Mouse (Mus musculus): ENCODE data around the gene Mdm2.

Mdm2 gene

DNA sequence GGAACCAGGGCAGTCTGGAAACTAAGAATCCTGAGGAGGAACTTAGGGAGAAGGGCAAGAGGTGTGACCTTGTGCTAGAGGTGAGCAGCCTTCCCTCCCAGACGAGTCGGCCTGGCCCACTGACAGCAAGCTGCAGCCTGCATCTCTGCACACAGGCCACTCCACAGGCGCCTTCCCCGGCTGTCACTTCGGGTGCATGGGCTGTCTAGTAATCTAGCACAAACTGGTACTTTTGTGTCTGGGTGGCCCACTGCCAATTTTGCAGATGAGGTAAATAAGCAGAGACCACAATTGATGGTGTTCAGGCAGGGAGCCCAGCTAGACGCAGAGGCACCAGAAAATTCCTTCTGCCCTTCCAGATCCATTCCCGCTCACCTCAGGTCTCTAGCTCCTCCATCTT lies 37.9 kb downstream of the Mdm2 start:
- CTCF ChIA-PET: no interaction called here

DNA sequence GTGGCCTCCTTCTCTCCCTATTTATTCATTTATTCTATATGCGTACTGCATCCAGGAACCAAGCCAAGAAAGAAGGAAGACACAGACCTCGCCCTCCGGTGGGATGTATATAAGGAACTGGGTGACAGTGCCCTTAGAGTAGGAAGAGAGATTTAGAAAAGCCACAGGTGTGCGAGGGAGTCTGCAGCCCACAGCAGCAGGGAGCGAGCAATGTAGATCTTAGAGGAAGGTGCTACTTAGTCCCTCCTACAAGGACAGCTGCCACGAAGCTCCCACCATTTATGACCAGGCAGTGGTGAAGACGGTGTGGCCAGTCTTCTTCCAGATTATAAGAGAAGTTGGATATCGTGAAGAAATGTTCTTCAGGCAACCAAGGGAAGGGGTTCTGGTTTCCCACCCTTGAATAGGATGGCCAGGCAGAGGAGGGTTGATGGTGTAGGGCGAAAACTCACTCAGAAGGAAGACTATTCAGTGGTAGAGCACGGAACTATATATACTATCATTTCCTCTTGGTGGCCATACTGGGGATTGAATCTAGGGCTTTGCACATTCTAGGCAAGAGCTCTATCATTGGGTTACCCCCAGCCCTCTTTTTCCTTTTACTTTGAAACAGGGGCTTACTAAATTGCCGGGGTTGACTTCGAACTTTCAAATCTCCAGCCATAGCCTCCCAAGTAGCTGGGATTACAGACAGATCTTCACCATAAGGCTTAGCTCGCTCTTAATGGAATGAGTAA lies 38.5 kb downstream of the Mdm2 start:
- CTCF ChIA-PET: no interaction called here

DNA sequence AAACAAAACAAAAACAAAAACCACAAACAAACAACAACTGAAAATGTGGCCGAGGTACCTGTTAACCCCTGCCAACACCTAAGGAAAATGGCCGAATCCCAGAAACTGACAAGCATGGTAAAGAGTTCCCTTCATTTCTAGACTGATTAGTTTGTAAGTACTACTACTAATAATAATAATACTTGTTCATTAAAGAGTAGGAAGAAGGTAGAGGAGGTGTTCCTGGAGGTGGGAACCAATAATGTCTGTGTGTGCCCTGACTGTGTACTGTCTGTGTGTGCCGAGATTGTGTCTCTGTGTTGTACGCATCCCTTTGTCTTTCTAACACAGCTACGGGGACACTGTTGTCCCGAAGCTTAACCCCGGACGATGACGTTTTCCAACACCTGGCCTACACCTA lies 39.3 kb downstream of the Mdm2 start:
- CTCF ChIA-PET: no interaction called here

DNA sequence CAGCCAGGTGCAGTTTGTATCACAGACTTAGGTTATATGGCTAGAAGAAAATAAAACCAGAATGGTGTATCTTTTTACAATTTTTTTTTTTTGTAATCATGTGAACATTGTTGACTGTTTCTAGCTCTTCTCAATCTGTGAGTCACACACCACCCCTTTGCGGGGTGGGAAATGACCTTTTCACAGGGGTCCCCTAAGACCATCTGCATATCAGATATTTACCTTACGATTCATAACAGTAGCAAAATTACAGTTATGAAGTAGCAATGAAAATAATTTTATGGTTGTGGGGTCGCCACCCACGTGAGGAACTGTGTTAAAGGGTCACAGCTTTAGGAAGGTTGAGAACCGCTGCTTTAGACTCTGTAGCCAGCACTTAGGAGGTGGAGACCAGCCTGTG lies 39.8 kb downstream of the Mdm2 start:
- CTCF ChIA-PET: no interaction called here

DNA sequence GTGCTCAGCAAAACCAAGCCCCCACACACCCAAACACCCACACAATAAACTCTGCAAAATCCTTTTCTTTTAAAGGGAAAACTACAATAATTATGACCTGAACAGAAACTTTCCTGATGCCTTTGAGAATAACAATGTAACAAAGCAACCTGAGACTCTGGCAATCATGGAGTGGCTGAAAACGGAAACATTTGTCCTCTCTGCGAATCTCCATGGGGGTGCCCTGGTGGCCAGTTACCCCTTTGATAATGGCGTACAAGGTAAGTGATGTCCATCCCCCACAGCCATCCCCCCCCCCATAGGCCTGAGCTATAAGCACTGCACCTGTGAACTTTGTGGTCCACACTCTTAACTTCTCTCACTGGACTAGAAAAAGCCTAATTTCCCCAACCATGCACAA lies 40.5 kb downstream of the Mdm2 start:
- CTCF ChIA-PET: no interaction called here

DNA sequence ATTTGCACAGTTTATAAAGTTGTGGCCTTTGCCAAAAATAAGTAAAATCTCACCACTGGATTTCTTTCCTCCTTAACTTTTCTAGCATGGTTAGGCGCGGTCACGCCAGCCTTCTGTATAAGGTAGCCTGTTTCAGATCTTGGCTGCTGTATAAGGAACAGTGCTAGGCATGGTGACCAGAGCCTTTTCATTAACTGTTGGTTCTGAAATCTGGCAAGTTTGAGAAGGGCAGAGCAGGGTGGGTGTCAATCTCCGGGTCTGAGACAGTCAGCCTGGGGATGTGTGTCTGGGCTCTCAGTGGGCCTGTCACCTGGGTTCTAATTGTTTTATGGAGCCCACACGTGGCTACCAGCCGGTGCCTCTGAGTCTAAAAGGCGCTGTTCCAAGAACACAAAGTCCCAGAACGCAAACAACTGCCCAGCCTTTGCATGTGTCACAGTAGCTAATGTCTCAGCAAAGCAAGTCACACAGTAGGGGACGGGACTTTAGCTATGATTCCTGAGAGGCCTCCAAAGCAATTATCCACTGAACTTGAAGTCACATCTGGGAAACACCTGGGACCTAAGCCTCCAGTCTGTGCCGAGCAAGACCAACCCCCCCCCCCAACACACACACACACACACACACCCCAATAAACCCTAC lies 41.0 kb downstream of the Mdm2 start:
- CTCF ChIA-PET: no interaction called here

DNA sequence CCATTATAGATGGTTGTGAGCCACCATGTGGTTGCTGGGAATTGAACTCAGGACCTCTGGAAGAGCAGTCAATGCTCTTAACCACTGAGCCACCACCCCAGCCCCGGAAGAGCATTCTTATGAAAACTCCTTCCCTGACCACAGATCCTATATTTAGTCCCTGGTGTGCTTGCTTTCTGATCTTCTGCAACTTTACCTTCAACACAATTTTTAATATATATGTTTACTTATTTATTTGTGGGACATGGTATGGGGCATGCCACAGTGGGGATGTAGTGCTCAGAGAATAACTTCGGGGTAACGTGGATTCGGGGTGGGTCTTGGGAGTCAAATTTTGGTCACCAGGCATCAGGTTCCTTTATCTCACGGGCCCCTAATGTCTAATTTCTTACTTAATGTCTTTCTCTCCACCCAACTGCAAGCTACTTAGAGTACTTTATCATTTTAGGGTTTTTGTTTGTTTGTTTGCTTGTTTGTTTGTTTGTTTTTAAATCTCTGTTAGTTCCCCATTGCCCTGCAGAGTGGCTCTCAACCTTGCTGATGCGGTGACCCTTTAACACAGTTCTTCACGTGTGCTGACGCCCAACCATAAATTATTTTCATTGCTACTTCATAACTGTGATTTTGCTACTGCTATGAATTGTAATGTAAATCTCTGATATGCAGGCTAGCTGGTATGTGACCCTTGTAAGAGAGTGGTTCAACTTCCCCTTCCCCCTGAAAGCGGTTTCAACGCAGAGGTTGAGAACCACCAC lies 41.8 kb downstream of the Mdm2 start:
- CTCF ChIA-PET: interaction anchor here (0.6 kb wide), 1 partner anchor 147 kb away, joined by 3 read pairs; no protein-coding TSS in a partner anchor

DNA sequence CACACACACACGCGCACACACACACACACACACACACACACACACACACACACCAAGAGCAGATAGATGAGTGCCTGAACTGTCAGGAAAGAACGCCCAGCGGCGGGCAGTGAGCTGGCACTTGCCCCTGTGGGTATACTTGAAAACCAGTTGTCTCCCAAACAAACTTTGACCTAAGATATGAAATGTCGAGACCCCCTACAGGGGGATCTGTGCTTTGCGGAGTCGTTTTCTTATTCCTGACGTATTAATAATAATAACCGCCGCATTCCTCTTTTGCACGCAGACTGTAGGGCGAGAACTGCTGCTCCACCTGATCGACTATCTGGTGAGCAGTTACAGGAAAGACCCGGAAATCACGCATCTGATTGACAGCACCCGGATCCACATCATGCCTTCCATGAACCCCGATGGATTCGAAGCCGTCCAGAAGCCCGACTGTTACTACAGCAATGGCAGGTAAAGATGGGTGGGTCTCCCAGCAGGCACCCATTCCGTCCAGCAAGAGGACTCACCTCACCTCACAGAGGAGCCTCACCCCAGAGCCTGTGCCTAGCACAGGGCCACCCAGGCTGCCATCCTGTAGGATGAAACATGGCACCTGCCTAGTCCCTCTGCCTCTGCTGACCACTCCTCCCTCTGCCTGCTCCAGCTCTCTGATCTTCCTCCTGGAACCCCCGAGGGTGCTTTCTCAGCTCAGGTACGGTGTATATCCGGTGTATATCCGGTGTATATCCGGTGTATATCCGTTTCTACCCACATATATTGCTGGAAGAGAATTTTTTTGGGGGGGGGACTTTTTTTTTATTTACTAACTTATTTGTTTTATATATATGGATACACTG lies 42.7 kb downstream of the Mdm2 start:
- CTCF ChIA-PET: interaction anchor here (0.6 to 0.7 kb wide), 2 partner anchors 11 to 147 kb away, joined by 3 to 4 read pairs; no protein-coding TSS in a partner anchor

DNA sequence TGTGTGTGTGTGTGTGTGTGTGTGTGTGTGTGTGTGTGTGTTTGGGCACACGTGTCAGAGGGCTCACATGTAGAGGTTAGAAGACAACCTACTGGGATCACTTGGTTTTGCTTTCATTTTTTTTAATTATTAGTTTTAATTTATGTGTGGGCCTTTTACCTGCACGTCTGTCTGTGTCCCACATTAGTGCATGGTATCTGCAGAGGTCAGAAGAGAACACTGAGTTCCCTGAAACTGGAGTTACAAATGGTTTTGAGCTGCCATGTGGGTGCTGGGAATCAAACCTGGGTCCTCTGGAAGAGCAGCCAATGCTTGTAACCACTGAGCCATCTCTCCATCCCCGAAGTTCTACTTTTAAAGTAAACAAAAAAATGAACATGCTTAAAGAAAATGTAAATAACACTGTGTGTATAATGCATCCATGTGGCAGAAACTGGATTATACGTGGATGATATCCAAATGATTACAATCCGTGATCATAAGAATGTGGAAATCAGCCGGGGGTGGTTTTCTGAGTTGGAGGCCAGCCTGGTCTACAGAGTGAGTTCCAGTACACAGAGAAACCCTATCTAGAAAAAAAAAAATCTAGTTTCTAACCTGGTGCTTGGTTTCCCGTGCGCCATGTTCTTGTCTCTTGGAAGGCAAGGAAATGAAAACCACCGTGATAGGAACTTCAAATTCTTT lies 43.5 kb downstream of the Mdm2 start:
- CTCF ChIA-PET: interaction anchor here (0.7 kb wide), 1 partner anchor 10 kb away, joined by 4 read pairs; no protein-coding TSS in a partner anchor

DNA sequence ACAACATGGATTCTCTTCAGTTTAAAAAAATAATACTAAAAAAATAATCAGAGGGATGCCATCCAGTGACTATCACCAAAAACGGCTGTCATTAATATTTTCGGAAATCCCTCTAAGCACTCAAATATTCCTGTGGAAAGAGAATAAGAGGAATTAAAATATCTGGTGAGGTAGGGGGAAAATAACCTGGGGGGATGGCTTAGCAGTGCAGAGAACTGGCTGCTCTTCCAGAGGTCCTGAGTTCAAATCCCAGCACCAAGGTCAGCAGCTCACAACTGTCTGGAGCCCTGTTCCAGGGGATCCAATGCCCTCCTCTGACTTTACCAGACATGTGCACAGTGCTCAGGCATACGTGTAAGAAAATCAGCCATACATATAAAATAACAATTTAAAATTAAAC lies 44.2 kb downstream of the Mdm2 start:
- CTCF ChIA-PET: no interaction called here

DNA sequence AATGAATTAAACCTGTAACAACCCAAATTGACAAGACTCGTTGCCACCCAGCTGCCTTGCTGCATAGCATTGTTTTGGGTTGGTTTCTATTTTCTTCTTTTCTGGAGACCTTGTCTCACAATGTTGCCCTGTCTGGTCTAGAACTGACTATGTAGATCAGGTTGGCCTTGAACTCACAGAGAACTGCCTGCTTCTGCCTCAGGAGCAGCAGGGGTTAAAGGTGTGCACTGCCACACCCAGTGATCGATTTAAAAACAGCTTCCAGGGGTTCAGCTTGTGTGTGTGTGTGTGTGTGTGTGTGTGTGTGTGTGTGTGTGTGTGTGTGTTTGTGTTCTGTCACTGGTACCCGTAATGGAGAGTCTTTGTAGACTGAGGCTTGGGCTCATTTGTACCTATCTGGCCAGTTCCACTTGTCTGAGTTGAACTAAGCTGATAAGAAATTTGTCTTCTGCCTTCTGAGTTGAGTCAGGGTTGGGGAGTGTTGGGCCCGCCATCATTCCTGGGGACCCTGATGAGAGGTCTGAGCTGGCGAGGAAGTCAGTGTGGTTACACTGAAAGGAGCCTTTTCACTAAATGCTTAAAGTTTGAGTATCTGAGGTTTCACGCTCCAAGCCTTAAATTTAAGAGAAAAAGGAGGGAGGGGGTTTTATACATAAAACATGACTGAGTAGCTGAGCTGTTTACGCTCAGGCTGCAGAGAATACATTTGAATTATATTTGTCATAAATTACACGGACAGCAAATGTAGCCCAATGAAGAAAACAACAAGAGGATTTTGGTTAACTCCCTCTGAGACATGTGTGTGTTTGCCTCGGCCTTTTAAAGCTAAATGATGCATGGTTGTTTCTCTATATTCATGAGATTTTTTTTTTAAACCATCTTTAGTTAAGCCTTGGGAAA lies 44.9 kb downstream of the Mdm2 start:
- CTCF ChIA-PET: interaction anchor here (0.6 kb wide), 1 partner anchor 18 kb away, joined by 4 read pairs; no protein-coding TSS in a partner anchor

DNA sequence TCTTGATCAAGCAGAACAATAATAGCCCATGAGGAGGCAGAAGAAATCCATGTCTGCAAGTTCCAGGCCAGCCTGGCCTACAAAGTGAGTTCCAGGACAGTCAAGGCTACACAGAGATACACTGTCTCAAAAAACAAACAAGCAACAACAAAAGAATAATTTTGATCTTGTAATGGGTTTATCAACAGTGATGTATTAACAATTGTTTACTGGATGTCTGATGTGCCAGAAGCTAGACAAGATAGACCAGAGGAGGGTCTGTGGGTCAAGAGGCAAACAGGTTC lies 45.7 kb downstream of the Mdm2 start:
- CTCF ChIA-PET: interaction anchor here (0.5 to 0.6 kb wide), 2 partner anchors 17 to 306 kb away, joined by 3 to 4 read pairs; no protein-coding TSS in a partner anchor

DNA sequence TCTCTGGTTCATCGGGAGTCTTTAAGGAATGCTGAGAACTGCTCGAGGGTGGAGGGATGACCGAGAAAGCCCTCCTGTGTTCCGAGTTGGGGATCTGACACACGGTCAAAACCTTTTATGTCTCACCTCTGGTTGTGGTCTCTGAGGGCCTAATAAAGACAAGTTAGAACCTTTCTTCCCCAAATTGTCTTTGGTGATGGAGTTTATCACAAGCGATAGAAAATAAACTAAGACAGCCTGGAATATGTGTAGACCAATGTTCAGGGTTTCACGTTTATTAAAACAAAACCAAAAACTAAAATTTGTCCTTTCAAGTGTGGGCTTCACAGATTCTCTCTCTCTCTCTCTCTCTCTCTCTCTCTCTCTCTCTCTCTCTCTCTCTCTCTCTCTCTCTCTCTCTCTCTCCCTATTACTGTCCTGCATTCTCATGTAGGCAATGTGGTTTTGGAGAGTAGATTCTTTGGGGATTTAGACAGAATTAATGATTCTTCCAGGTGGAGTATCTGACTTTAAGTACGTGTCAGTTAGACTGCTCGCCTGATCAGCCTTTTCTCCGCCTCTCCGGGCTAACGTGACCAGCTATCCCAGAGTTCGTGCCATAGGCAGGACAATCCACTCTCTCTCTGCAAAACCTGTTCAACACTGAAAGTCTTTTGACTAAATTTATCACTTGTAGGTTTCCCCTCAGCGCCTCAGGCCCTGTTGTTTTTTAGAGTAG lies 46.2 kb downstream of the Mdm2 start:
- CTCF ChIA-PET: interaction anchor here (0.5 kb wide), 1 partner anchor 305 kb away, joined by 3 read pairs; no protein-coding TSS in a partner anchor

DNA sequence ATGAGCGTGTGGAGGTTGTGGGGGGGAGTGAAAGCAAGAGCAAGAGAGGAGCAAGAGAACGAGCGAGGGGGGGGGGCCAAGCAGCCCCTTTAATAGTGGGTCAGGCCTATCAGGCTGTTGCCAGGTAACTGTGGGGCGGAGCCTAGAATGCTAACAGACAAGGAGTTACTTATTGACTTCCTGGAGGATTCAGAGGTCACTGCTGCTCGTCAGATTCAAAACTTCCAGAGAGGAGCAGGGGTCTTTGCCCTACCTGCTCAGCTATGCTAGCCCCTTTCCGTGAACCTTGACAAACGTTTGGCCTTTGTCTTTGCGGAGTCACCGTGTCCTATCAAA lies 46.7 kb downstream of the Mdm2 start:
- CTCF ChIA-PET: no interaction called here

DNA sequence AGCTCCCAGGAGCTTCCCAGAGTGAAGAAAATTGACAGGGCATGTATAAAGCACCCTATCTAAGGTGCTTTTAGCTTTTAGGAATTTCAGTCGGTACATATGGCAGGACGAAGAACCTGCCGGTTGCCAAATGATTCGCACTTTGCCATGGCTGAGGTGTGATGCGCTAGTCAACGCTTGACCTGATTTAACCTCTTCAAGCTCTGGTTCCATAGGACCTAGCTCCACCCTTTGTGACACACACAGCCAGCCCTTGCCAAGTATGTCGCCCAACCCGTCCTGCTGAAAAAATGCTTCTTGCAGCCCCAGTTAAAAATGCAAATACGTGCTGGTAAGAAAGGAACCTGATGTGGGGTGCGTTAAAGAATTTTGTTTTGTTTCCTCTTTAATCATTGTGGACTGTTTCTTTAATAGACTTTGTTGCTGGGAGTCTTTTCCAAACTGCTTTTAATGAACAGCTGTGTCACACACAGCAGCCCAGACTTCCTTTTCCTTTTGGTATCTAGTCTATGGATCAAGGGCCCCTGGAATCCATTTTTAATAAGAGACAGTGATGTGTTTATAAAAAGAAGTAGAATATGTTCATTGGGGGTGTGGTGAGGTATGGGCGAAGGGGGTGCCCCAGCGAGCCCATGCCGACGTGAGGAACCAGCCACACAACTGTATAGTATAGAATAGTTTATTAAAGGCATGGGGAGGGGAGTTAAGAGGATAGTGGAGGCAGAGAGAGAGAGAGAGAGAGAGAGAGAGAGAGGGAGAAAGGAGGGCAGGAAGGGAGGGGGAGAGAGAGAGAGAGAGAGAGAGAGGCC lies 47.3 kb downstream of the Mdm2 start:
- CTCF ChIA-PET: interaction anchor here (0.5 to 0.6 kb wide), 2 partner anchors 59 to 192 kb away, joined by 5 to 7 read pairs; no protein-coding TSS in a partner anchor

DNA sequence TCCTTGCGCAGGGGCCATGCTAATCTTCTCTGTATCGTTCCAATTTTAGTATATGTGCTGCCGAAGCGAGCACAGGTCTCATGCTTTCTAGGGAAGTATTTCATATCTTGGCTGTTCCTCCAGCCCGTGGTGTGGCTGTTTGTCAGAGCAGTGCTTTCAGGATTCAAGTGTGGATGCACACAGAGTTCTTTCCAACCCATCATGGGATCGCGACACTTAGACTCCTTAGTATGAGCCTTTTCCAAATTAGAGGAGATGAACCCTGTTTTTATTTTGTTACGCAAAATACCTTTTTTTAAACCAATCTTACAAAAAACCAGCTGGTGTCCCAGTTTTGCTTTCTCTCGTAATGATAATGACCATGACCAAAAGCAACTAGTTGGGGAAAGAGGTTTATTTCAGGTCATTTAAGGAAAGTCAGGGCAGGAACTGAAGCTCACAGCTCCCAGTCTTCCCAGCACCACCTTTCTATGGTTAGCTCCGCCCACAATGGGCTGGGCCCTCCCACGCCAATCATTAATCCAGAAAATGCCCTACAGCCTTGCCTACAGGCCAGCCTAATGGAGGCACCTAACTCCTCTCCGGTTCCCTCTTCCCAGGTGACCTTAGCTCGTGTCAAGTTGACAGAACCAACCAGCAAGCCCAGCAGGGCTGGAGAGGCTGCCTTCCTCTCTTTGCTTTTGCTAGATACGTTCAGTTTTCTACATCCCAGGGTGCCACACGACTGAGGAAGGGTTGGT lies 48.1 kb downstream of the Mdm2 start:
- CTCF ChIA-PET: interaction anchor here (0.5 to 0.6 kb wide), 3 partner anchors 58 to 191 kb away, joined by 5 to 7 read pairs (median 6); no protein-coding TSS in a partner anchor

DNA sequence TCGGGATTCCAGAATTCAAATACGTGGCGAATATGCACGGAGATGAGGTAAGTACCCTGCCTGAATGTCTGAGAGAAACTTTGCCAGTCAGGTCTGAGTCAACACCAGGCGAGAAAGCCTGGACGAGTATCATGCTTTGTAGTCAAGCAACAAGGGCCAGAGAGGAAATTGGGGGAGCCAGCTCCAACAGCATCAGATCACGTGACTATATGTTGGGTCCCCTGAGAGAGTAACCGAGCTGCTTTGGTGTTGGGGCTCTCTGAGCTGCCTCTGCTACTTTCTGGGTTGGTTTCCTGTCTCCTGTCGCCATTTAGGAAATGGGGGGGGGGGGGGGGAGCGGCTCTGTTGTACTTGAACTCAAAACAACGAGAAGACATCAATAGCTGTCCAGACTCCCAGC lies 50.7 kb downstream of the Mdm2 start:
- CTCF ChIA-PET: interaction anchor here (0.6 kb wide), 1 partner anchor 389 kb away, joined by 3 read pairs; no protein-coding TSS in a partner anchor

DNA sequence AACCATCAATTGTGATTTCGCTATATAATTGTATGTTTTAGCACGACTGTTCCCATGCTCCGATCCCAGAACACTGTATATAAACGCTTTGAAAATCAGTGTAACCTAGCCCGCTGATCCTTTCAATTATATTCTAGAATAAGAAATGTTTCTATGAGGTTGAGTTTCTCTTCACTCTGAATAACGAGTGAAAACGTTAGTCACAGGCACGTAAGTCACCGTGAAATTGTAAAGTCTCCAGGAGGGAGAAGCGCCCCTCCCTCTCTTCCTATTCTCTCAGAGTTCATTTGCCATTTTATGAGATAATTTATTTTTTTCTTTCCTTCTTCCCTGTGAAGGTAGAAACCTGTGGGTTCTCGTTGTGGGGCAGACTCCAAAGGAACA lies 51.1 kb downstream of the Mdm2 start:
- CTCF ChIA-PET: no interaction called here

Measured in spleen, embryonic (tissue).